Mouse (Mus musculus) testis, adult 2 months (tissue): ENCODE results near the gene Mast4. TPM values are rescaled to one million over a fixed set of nuclear protein-coding genes. Genes with fewer than 3 reads are reported as not detected.
A peak's percentile ranks its signal among the peaks of the same experiment; 100 is the strongest.

Experiments
- H3K27ac ChIP-seq: fragments of 200-500 bp; 2 replicates; pipeline ENCODE4 v1.5.1; 2012; ENCODE audit warnings: low read depth, low read length; ENCODE audit not compliant: control insufficient read depth, insufficient read depth
- H3K27me3 ChIP-seq: fragments of 200-500 bp; 2 replicates; pipeline ENCODE4 v1.6.1; 2012; ENCODE audit warnings: mild to moderate bottlenecking, low read length, moderate library complexity; ENCODE audit not compliant: control insufficient read depth, insufficient read depth
- H3K36me3 ChIP-seq: fragments of 200-500 bp; 2 replicates; pipeline ENCODE4 v1.6.1; 2012; ENCODE audit warnings: mild to moderate bottlenecking, low read length; ENCODE audit not compliant: control insufficient read depth, insufficient read depth
- H3K4me1 ChIP-seq: fragments of 200-500 bp; 2 replicates; pipeline ENCODE4 v1.6.1; 2012; ENCODE audit warnings: low read length; ENCODE audit not compliant: control insufficient read depth, insufficient read depth
- H3K4me3 ChIP-seq: fragments of 200-500 bp; 2 replicates; pipeline ENCODE4 v1.5.1; 2012; ENCODE audit warnings: low read depth, mild to moderate bottlenecking, low read length, moderate library complexity, mixed read lengths; ENCODE audit not compliant: control insufficient read depth
- CTCF ChIP-seq: fragments of 200-500 bp; IDR thresholded peaks from 2 replicates; pipeline ENCODE4 v1.5.1; 2012; ENCODE audit warnings: low read depth, mild to moderate bottlenecking, inconsistent platforms, low read length, moderate library complexity; ENCODE audit not compliant: control insufficient read depth, insufficient read depth, insufficient replicate concordance
- POLR2A ChIP-seq: fragments of 200-500 bp; IDR thresholded peaks from 2 replicates; pipeline ENCODE4 v1.6.1; 2012; ENCODE audit warnings: low read depth, mild to moderate bottlenecking, inconsistent platforms, low read length, moderate library complexity; ENCODE audit not compliant: control insufficient read depth
- polyA plus RNA-seq: library from polyadenylated mRNA; depleted of rRNA; stranded (reverse); fragments of >200 nt; gene quantifications from 2 replicates; pipeline ENCODE4 v1.2.3, GENCODE M21; 2012

The Mast4 gene
- polyA plus RNA-seq, 1 experiment: 5.3 TPM

DNA sequence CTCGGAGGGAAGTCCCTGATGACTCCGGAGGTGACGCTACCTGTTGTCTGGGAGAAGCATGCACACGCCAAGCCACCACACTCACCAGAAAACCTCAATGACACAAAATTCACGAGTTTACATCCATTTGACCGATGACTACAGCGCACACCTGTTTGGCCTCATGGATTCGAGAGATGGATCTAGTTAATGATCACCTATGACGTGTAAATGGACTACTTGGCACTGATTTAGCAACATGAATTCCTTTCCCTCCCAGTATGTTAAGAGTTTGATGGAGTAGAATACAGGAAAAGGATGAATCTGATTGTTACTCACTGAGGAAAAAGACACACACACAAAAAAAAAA, 427.7 kb downstream of the Mast4 start:
- peaks cover 7% of the 10 kb centered on the region for H3K4me1 ChIP-seq
- no peak overlapping the region for H3K27ac ChIP-seq
- H3K4me3 ChIP-seq: peak overlapping the region; percentile 69
- TF ChIP-seq CTCF: no peak
- no peak for TF ChIP-seq POLR2A
- no peaks in the 10 kb centered on the region for H3K36me3 ChIP-seq
- no peaks in the 10 kb centered on the region for H3K27me3 ChIP-seq

DNA sequence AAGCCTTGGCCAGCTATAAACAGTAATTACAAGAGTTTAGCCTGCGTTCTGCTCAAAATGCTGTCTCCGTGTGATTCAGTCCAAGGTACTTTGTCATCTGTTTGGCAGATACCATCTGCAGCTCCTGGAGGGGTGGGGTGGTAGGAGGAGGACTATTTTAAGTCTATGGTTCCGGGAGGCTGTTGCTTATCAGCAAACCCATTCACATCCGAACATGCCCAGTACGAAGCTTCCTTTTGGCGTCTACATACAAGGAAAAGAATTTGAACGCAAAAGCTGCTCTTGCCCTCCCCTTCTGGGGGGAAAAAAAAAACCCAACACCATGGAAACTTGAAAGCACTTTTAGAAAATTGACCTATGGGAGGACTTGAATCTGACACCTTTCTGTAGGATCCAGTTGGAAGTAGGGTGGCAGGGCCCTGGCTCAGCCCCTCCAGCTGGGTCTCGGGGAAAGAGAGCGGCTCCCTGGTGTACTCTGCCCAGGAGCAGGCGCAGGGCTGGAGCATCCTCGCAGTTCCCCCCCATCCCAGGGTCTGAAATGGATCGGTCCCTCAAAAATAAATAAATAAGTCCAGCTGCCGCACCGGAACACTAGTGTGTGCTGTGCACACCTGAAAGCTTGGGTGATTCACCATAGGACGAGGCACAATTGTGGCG, 428.2 kb downstream of the Mast4 start:
- H3K36me3 ChIP-seq: no peaks in the 10 kb centered on the region
- TF ChIP-seq POLR2A: no peak
- no peak for TF ChIP-seq CTCF
- peak overlapping the region; percentile 69 for H3K4me3 ChIP-seq
- H3K27ac ChIP-seq: peak overlapping the region; percentile 29; the same call in 1 of the 2 replicates
- H3K27me3 ChIP-seq: no peaks in the 10 kb centered on the region
- peaks cover 7% of the 10 kb centered on the region for H3K4me1 ChIP-seq

DNA sequence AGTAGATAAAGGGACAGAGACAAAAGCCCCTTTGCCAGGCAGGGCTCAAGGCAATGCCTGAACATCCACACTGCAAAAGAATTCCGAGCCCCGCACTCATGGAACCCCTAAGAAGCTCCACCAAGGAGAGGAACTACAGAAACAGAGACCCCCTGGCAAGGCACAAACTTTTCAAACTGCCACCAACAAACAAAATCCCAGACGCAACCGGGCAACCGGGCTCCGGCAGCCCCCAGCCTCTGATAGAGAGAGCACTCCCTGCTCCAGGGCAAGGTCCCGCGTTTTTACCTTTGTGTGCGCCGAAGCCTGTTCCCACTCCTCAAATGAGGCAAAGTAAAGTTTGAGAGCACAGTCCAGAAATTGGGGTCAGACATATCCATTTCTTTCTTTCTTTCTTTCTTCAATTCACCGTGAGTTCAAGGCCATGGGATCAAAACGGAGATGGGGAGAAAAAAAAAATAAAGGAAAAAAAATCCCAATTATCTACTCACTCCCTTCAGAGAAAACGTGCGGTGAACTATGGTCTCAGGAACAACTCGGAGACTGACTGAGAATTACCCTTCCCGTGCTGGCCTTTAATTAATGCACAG, 428.8 kb downstream of the Mast4 start:
- no peaks in the 10 kb centered on the region for H3K36me3 ChIP-seq
- peaks cover 7% of the 10 kb centered on the region for H3K4me1 ChIP-seq
- H3K27me3 ChIP-seq: no peaks in the 10 kb centered on the region
- TF ChIP-seq POLR2A: no peak
- no peak for TF ChIP-seq CTCF
- H3K4me3 ChIP-seq: peak overlapping the region; percentile 69
- 0 out of 2 replicates have a peak overlapping the region, but pooled peaks have one; percentile 29 for H3K27ac ChIP-seq

DNA sequence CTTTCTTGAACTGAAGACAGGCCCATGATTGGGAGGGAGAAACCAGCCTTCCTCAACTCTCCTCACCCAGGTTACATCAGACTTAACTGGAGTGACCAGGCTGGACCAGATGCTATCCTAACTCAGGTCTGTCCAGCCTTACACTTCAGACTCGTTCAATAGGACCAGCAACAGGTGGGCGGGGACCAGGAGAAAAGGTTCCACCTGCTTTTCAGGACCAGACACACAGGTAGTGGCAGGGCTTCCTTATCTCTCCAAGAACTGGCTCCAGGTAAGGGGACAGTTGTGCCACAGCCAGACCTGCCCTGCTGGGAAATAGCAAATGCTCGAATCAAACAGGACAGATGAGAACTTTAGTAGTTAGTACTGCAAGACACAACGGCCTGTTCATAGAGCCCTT, 430.6 kb downstream of the Mast4 start:
- Histone ChIP-seq H3K4me1 (peaks cover 7% of the 10 kb centered on the region), H3K36me3 (no peaks in the 10 kb centered on the region), H3K27me3 (no peaks in the 10 kb centered on the region), H3K4me3 (no peak overlapping the region), H3K27ac (no peak overlapping the region)
- no peak for TF ChIP-seq POLR2A
- no peak for TF ChIP-seq CTCF

DNA sequence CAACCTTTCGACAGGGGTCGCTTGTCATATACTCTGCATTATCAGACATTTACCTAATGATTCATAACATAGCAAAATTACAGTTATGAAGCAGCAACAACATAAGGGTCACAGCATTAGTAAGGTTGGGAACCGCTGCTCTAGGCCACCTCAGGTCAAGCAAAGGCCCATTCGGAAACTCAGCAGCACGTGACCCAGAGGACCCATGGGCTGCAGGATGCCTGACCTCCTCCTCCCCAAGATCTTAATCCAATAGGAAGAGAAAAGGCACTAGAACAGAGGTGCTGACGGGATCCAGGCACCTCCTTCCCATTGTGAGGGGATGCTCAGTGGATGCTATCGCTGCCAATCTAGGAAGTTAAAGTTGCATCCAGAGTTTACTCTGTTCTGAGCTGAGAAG, 432.2 kb downstream of the Mast4 start:
- H3K27me3 ChIP-seq: no peaks in the 10 kb centered on the region
- H3K36me3 ChIP-seq: no peaks in the 10 kb centered on the region
- no peak overlapping the region for H3K27ac ChIP-seq
- no peak for TF ChIP-seq POLR2A
- TF ChIP-seq CTCF: no peak
- no peak overlapping the region for H3K4me3 ChIP-seq
- peaks cover 7% of the 10 kb centered on the region for H3K4me1 ChIP-seq

DNA sequence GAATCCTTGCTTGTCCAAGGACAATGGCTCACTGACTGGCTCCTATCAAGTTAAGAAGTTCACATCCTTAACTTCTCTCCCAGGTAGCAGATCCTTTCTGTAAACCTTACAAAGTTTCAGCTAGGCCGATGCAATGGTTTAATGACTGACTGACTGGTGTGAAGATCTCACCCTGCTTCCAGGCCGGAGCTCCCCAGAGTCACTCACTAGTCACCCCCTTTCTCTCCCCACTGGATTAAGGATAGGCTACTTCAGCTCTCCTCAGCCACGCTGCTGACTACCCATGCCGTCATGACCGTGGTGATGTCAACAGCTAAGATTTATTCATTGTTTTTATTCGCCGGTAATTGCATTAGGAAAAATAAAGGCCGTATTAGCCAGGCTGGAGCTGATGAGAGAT, 433.8 kb downstream of the Mast4 start:
- Histone ChIP-seq H3K27ac (no peak overlapping the region), H3K4me1 (peaks cover 3% of the 10 kb centered on the region)
- TF ChIP-seq POLR2A (no peak), CTCF (no peak)

DNA sequence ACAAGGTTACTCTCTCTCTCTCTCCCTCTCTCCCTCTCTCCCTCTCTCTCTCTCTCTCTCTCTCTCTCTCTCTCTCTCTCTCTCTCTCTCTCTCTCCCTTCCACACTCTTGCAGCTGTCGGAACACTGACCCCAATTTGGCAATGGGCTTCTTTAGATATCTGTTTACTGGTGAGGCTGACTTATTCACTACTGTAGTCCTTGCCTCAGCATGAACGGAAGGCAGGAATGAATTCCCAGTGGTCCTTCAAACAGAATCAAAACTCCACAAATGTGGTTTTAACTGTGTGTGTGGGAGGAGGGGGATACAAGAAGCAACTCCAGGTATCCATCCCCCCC, 434.2 kb downstream of the Mast4 start:
- no peak overlapping the region for H3K27ac ChIP-seq
- no peaks in the 10 kb centered on the region for H3K4me1 ChIP-seq
- H3K27me3 ChIP-seq: no peaks in the 10 kb centered on the region
- no peak for TF ChIP-seq CTCF
- TF ChIP-seq POLR2A: no peak
- no peaks in the 10 kb centered on the region for H3K36me3 ChIP-seq
- H3K4me3 ChIP-seq: no peak overlapping the region

More for the DNA sequence above, 433.8 kb downstream of the Mast4 start:
- H3K4me3 ChIP-seq: no peak overlapping the region
- H3K36me3 ChIP-seq: no peaks in the 10 kb centered on the region
- H3K27me3 ChIP-seq: no peaks in the 10 kb centered on the region
